Mouse (Mus musculus): Measurements from ENCODE around the gene Smyd3. TPM values are rescaled to one million over a fixed set of nuclear protein-coding genes. Genes with fewer than 3 reads are reported as not detected.

Smyd3 gene
- polyA plus RNA-seq, 1 experiment from 2014 or later, result 22.3 TPM

DNA sequence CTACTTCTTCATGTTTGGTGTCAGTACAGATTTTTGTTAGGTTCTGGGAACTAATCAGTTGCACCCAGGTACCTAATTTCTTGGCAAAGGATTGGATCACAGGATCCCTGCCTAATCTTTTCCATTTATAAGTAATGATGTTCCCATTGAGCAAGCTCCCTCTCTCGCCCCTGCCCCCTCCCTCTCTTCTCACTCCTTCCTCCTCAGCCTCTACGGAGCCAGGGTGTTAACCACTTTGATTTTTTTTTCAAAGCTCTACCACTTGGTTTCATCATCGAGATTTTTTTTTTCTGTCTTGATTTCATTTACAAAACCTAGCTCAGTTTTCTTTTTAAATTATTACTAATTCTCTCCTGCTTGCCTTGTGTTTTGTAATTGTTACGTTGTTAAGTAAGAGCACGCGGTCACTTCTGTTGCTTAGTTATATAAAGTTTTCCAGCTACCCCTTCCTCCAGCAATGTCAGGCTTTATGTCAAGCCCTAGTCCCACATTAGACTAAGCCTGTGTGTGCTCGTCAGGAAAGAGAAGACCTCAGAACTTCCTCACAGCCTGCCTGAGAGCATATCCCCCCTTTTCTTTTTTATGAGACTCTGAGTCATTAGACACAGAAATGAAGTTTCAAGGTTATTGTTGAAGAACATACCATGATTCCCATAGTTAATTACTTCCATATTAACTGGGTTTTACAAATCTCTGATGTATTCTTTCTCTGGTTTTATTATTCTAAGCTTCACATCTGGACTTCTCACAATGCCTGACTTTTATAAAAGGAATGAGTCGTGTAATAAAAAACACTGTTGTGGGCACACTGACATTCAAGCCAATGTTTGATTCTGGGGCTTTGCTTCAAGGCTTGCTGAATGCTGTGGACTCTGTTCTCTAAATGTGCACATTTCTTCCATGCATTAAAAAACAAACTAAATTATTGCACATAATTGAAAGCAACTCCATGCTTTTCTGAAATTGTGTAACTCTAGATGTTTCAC lies 156.1 kb downstream of the Smyd3 start:
- Histone ChIP-seq H3K4me3 (ENCODE audit: low read depth, low read length) (no peak overlapping the region), H3K4me2 (ENCODE audit: low read length) (no peak overlapping the region), H3K4me1 (replicated peaks; ENCODE audit: control insufficient read depth, insufficient read depth, low read length) (no peaks in the 10 kb centered on the region), H3K9ac (ENCODE audit: low read length) (no peak overlapping the region), H3K27me3 (replicated peaks; ENCODE audit: control insufficient read depth, insufficient read depth, low read length) (no peaks in the 10 kb centered on the region), H3K9me3 (ENCODE audit: control insufficient read depth, low read length) (no peaks in the 10 kb centered on the region), H3K27ac (ENCODE audit: low read depth) (no peak overlapping the region), H3K36me3 (ENCODE audit: control insufficient read depth, insufficient read depth, low read length) (no peaks in the 10 kb centered on the region)
- ATAC-seq (replicated peaks; ENCODE audit: low FRiP score, low TSS enrichment, low read depth), result no peak
- 76% methylated on average over 8 of the region's 8 CpGs for WGBS
- no peak for DNase-seq (ENCODE audit: low spot score)

DNA sequence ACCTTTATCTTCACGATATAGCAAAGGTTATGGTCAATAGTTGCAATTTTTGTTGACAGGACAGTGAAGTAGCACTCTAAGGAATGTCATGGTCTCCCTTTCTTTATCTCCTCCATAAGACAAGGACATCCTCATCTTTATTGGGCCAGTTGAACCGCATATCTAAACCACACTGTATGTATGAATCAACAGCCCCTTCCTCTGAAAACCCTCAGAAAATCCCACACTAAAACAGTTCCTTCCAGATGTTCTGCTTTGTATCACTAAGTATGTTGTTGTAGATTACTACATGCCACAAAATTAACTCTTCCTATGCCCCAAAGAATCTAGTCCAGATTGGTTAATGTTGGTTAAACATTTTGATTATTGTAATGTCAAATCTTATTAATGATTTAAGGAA lies 160.7 kb downstream of the Smyd3 start:
- Histone ChIP-seq H3K4me2 (ENCODE audit: low read length) (no peak overlapping the region), H3K9ac (ENCODE audit: low read length) (no peak overlapping the region), H3K4me1 (replicated peaks; ENCODE audit: control insufficient read depth, insufficient read depth, low read length) (no peaks in the 10 kb centered on the region), H3K4me3 (ENCODE audit: low read depth, low read length) (no peak overlapping the region), H3K27me3 (replicated peaks; ENCODE audit: control insufficient read depth, insufficient read depth, low read length) (no peaks in the 10 kb centered on the region), H3K27ac (ENCODE audit: low read depth) (no peak overlapping the region), H3K9me3 (ENCODE audit: control insufficient read depth, low read length) (no peaks in the 10 kb centered on the region), H3K36me3 (ENCODE audit: control insufficient read depth, insufficient read depth, low read length) (no peaks in the 10 kb centered on the region)
- DNase-seq (ENCODE audit: low spot score) (no peak), ATAC-seq (replicated peaks; ENCODE audit: low FRiP score, low TSS enrichment, low read depth) (no peak)
- 70% methylated on average over 2 of the region's 2 CpGs for WGBS

- no peak for ATAC-seq (replicated peaks; ENCODE audit: low FRiP score, low TSS enrichment, low read depth)
- WGBS, result 80% methylated on average over 6 of the region's 6 CpGs
- H3K4me3 ChIP-seq (ENCODE audit: low read depth, low read length), result no peak overlapping the region
- H3K9me3 ChIP-seq (ENCODE audit: control insufficient read depth, low read length), result no peaks in the 10 kb centered on the region
- H3K36me3 ChIP-seq (ENCODE audit: control insufficient read depth, insufficient read depth, low read length), result no peaks in the 10 kb centered on the region
- DNase-seq (ENCODE audit: low spot score), result no peak
- no peaks in the 10 kb centered on the region for H3K4me1 ChIP-seq (replicated peaks; ENCODE audit: control insufficient read depth, insufficient read depth, low read length)
- no peak overlapping the region for H3K27ac ChIP-seq (ENCODE audit: low read depth)
- no peak overlapping the region for H3K9ac ChIP-seq (ENCODE audit: low read length)
- no peaks in the 10 kb centered on the region for H3K27me3 ChIP-seq (replicated peaks; ENCODE audit: control insufficient read depth, insufficient read depth, low read length)
- no peak overlapping the region for H3K4me2 ChIP-seq (ENCODE audit: low read length)
Measured at GRCm38 (mm10) chr1:179354250-179354649, 163.6 kb downstream of the Smyd3 start.

GRCm38 (mm10) chr1:179345318-179345925 lies 172.4 kb downstream of the Smyd3 start:
- no peak for DNase-seq (ENCODE audit: low spot score)
- 58% methylated on average over 2 of the region's 2 CpGs for WGBS
- H3K9me3 ChIP-seq (ENCODE audit: control insufficient read depth, low read length), result no peaks in the 10 kb centered on the region
- H3K4me1 ChIP-seq (replicated peaks; ENCODE audit: control insufficient read depth, insufficient read depth, low read length), result no peaks in the 10 kb centered on the region
- no peak overlapping the region for H3K4me3 ChIP-seq (ENCODE audit: low read depth, low read length)
- H3K4me2 ChIP-seq (ENCODE audit: low read length), result no peak overlapping the region
- H3K27me3 ChIP-seq (replicated peaks; ENCODE audit: control insufficient read depth, insufficient read depth, low read length), result no peaks in the 10 kb centered on the region
- H3K9ac ChIP-seq (ENCODE audit: low read length), result no peak overlapping the region
- no peak overlapping the region for H3K27ac ChIP-seq (ENCODE audit: low read depth)
- no peak for ATAC-seq (replicated peaks; ENCODE audit: low FRiP score, low TSS enrichment, low read depth)
- H3K36me3 ChIP-seq (ENCODE audit: control insufficient read depth, insufficient read depth, low read length), result no peaks in the 10 kb centered on the region

- WGBS, result 93% methylated on average over 17 of the region's 17 CpGs
- Histone ChIP-seq H3K4me1 (replicated peaks; ENCODE audit: control insufficient read depth, insufficient read depth, low read length) (no peaks in the 10 kb centered on the region), H3K9ac (ENCODE audit: low read length) (no peak overlapping the region), H3K27ac (ENCODE audit: low read depth) (no peak overlapping the region), H3K9me3 (ENCODE audit: control insufficient read depth, low read length) (no peaks in the 10 kb centered on the region), H3K4me2 (ENCODE audit: low read length) (no peak overlapping the region), H3K27me3 (replicated peaks; ENCODE audit: control insufficient read depth, insufficient read depth, low read length) (no peaks in the 10 kb centered on the region), H3K36me3 (ENCODE audit: control insufficient read depth, insufficient read depth, low read length) (no peaks in the 10 kb centered on the region), H3K4me3 (ENCODE audit: low read depth, low read length) (no peak overlapping the region)
- DNase-seq (ENCODE audit: low spot score) (no peak), ATAC-seq (replicated peaks; ENCODE audit: low FRiP score, low TSS enrichment, low read depth) (no peak)
Measured at GRCm38 (mm10) chr1:179343426-179343825, 174.4 kb downstream of the Smyd3 start.

- Histone ChIP-seq H3K27ac (ENCODE audit: low read depth) (no peak overlapping the region), H3K4me3 (ENCODE audit: low read depth, low read length) (no peak overlapping the region), H3K4me2 (ENCODE audit: low read length) (no peak overlapping the region), H3K36me3 (ENCODE audit: control insufficient read depth, insufficient read depth, low read length) (no peaks in the 10 kb centered on the region), H3K9ac (ENCODE audit: low read length) (no peak overlapping the region), H3K9me3 (ENCODE audit: control insufficient read depth, low read length) (no peaks in the 10 kb centered on the region), H3K27me3 (replicated peaks; ENCODE audit: control insufficient read depth, insufficient read depth, low read length) (no peaks in the 10 kb centered on the region), H3K4me1 (replicated peaks; ENCODE audit: control insufficient read depth, insufficient read depth, low read length) (no peaks in the 10 kb centered on the region)
- DNase-seq (ENCODE audit: low spot score), result no peak
- ATAC-seq (replicated peaks; ENCODE audit: low FRiP score, low TSS enrichment, low read depth), result no peak
- 88% methylated on average over 1 of the region's 1 CpGs for WGBS
Measured at GRCm38 (mm10) chr1:179341589-179341988, 176.3 kb downstream of the Smyd3 start.

- Histone ChIP-seq H3K9me3 (ENCODE audit: control insufficient read depth, low read length) (no peaks in the 10 kb centered on the region), H3K4me2 (ENCODE audit: low read length) (no peak overlapping the region), H3K27ac (ENCODE audit: low read depth) (no peak overlapping the region), H3K9ac (ENCODE audit: low read length) (no peak overlapping the region), H3K4me3 (ENCODE audit: low read depth, low read length) (no peak overlapping the region), H3K36me3 (ENCODE audit: control insufficient read depth, insufficient read depth, low read length) (no peaks in the 10 kb centered on the region), H3K4me1 (replicated peaks; ENCODE audit: control insufficient read depth, insufficient read depth, low read length) (no peaks in the 10 kb centered on the region), H3K27me3 (replicated peaks; ENCODE audit: control insufficient read depth, insufficient read depth, low read length) (no peaks in the 10 kb centered on the region)
- no peak for DNase-seq (ENCODE audit: low spot score)
- ATAC-seq (replicated peaks; ENCODE audit: low FRiP score, low TSS enrichment, low read depth), result no peak
- WGBS, result 90% methylated on average over 3 of the region's 3 CpGs
Measured at GRCm38 (mm10) chr1:179339066-179339465, 178.8 kb downstream of the Smyd3 start.

DNA sequence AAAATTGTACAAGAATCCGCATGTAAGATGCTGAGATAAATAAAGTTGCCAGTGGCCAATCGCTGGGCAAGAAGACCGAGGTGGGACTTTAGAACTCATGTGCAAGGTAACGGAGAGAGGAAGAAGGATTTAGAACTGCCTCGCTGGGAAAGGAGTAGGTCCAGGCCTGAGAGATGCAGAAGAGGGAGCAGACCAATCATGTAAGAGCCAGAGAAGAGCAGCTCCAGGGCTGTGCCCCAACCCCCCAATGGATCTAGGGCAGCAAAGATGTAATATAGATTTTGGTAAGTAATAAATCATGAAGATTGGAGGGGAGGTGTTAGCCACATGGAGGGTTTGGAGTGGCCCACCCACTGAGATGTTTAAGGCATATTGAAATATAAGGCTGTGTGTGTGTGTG lies 180.3 kb downstream of the Smyd3 start:
- no peak overlapping the region for H3K4me2 ChIP-seq (ENCODE audit: low read length)
- no peaks in the 10 kb centered on the region for H3K36me3 ChIP-seq (ENCODE audit: control insufficient read depth, insufficient read depth, low read length)
- ATAC-seq (replicated peaks; ENCODE audit: low FRiP score, low TSS enrichment, low read depth) (no peak), DNase-seq (ENCODE audit: low spot score) (no peak)
- H3K4me1 ChIP-seq (replicated peaks; ENCODE audit: control insufficient read depth, insufficient read depth, low read length), result no peaks in the 10 kb centered on the region
- no peak overlapping the region for H3K27ac ChIP-seq (ENCODE audit: low read depth)
- no peak overlapping the region for H3K9ac ChIP-seq (ENCODE audit: low read length)
- no peak overlapping the region for H3K4me3 ChIP-seq (ENCODE audit: low read depth, low read length)
- no peaks in the 10 kb centered on the region for H3K27me3 ChIP-seq (replicated peaks; ENCODE audit: control insufficient read depth, insufficient read depth, low read length)
- no peaks in the 10 kb centered on the region for H3K9me3 ChIP-seq (ENCODE audit: control insufficient read depth, low read length)
- WGBS, result 87% methylated on average over 5 of the region's 5 CpGs

- Histone ChIP-seq H3K36me3 (ENCODE audit: control insufficient read depth, insufficient read depth, low read length) (no peaks in the 10 kb centered on the region), H3K9me3 (ENCODE audit: control insufficient read depth, low read length) (no peaks in the 10 kb centered on the region), H3K4me3 (ENCODE audit: low read depth, low read length) (no peak overlapping the region), H3K27ac (ENCODE audit: low read depth) (no peak overlapping the region), H3K9ac (ENCODE audit: low read length) (no peak overlapping the region), H3K27me3 (replicated peaks; ENCODE audit: control insufficient read depth, insufficient read depth, low read length) (no peaks in the 10 kb centered on the region), H3K4me2 (ENCODE audit: low read length) (no peak overlapping the region), H3K4me1 (replicated peaks; ENCODE audit: control insufficient read depth, insufficient read depth, low read length) (no peaks in the 10 kb centered on the region)
- DNase-seq (ENCODE audit: low spot score), result no peak
- WGBS, result 94% methylated on average over 3 of the region's 3 CpGs
- ATAC-seq (replicated peaks; ENCODE audit: low FRiP score, low TSS enrichment, low read depth), result no peak
Measured at GRCm38 (mm10) chr1:179326965-179327308, 190.9 kb downstream of the Smyd3 start.
